Mouse (Mus musculus): ENCODE results near the gene Wnt5b.
A peak's percentile ranks its signal among the peaks of the same experiment; 100 is the strongest.

Wnt5b gene

DNA sequence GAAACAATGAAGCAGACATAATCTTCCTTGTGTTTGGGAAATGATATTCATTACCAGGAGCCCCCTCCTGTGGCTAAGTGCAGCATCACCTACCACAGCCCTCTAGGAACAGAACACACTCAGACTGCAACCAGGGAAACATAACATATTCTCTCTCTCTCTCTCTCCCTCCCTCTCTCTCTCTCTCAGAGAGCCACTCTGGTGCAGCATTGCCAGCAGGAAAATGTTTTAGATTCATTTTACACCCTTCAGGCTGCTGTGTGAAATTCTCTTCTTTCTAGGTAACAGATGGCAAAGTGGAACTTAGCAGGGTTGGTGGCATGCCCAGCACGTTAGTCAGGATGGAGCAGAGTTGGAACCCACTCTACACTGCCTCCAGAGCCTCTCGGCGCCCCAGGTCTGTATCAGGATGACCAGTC lies 22.7 kb downstream of the Wnt5b start:
- DNase-seq: peak; percentile 26

DNA sequence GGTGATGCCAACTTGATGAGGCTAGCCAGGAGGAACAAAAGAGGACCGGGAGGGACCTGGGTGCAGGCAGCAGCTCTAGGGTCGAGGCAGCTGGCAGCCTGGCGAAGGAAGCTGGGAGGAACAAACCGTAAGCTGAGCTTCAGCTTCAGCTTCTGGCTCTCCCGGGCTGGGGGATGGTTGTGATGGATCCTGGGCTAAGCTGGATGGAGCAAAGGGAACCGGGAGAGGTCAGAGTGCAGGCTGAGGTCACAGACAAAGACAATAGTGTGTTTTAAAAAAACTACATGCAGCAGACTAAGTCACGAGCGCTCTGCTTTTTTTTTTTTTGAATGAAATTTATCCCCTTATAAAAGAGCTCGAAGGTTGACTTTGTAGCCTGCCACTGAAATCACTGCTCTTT lies 23.4 kb downstream of the Wnt5b start:
- DNase-seq: no peak

DNA sequence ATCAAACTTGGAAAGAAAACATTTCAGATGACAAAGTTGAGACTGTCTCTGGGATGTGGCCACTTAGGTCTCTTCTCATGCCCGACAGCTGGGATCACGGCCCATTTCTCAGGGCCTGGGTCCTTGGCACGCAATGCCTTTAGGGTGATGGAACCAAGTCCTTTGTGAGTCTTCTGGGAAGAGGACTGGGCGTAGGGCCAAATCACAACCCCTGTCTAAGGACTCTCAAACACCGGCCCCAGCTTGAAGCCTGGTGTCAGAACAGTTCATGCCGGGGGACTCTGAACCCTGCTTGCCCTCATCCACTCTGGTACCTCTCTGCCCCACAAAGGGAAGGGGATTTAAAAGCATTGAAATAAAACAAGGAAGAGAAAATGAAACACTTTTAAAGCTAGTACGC lies 30.1 kb downstream of the Wnt5b start:
- no peak for DNase-seq

DNA sequence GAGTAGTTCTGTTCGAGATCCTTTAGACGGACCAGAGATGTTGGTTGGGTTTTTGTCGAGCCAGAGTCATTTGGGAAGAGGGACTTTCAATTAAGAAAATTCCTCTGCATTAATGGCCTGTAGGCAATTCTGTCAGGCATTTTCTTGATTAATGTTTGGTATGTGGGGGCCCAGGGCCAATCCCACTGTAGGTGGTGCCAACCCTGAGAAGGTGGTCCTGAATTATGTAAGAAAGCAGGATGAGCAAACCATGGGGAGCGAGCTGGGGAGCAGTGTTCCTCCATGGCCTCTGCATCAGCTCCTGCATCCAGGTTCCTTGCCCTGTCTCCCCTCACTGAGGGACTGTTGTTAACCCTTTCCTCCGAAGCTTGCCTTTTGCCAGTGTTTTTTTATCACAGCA lies 30.7 kb downstream of the Wnt5b start:
- no peak for DNase-seq

DNA sequence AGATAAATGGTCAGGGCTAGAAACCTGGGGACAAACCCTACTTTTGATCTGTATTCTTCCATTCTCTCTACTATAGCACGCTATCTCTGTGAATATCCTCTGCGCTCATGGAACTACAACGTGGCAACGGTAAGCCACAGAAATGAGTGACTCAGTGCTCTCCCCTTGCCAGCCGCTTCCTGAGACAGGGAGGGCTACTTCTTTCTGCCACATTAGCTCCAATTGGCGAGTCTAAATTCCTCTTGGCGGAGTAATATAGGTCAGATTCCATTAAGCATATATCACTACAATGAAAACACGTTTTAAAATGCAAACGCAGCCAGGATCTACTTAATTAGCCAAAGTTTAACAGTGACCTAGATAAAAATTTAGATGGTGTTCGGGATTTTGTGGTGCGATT lies 31.4 kb downstream of the Wnt5b start:
- DNase-seq: no peak

DNA sequence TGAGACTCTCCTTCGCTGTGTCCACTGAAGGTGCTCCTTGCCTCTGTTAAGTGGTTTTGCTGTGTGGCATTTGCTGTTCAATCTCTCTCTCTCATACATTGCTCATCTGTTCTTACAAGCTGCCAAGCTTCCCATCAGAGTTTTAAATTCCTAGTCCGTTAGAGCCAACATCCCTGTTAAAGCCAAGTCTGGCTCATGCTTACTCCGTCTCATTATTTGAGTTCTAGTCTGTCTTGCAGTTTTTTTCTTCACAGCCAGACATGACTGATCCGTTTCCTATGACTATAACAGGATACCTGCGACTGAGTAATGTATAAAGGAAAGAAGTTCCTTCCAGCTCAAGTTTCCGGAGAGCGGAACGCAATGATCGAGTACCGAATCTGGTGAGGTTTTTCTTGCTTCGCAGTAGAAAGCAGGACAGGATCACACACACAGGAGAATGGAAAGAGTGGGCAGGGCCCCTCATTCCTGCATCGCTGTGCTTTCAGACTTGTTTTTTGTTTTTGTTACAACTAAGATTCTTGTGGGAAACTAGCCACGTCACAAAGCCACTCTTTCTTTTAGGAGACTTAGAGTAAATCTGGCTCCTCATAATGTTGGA lies 34.6 kb downstream of the Wnt5b start:
- no peak for DNase-seq

DNA sequence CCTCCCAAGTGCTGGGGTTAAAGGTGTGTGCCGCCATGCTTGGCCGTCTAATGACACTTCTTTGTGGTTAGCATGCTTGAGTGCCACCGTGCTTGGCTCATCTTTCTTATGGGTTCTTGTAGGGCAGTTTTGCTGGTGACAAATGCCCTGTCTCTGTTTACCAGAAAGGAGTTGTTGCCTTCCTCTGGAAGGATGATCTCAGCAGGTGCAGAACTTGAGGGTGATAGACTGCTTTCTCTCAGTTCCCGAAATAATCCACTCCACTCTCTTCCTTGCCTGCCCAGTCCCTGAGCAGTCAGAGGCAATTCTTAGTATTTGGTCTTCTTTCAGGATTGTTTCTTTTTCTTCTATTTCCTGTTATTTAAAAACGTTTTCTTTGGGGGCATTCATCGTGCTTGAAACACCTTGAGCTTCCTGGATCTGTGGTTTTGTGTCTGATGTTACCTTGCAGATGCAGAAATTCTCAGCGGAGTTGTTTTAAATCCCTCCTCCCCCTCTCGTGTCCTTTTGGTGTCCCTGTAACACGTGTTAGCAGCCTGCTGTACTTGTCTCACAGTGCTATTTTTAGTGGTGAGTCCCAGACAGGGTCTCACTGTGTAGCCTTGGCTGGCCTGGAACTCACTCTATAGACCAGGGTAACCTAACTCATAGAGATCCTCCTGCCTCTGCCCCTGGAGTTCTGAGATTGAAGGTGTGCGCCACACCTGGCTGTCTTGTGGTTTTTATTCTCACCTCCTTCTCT lies 35.3 kb downstream of the Wnt5b start:
- DNase-seq: no peak

DNA sequence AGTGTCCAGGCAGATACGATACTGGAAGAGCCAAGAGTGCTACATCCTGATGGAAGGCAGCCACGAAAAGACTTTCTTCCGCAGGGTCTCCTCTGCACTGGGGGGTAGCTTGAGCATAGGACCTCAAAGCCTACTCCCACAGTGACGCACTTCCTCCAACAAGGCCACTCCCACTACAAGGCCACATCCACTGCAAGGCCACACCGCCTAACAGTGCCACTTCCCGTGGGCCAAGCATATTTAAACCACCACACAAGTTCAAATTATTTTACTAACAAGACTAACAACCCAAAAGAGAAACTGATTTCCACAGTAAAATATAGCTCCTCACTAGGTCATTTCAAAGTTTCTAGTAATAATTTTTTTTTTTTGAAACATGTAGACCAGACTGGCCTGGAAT lies 35.9 kb downstream of the Wnt5b start:
- no peak for DNase-seq

DNA sequence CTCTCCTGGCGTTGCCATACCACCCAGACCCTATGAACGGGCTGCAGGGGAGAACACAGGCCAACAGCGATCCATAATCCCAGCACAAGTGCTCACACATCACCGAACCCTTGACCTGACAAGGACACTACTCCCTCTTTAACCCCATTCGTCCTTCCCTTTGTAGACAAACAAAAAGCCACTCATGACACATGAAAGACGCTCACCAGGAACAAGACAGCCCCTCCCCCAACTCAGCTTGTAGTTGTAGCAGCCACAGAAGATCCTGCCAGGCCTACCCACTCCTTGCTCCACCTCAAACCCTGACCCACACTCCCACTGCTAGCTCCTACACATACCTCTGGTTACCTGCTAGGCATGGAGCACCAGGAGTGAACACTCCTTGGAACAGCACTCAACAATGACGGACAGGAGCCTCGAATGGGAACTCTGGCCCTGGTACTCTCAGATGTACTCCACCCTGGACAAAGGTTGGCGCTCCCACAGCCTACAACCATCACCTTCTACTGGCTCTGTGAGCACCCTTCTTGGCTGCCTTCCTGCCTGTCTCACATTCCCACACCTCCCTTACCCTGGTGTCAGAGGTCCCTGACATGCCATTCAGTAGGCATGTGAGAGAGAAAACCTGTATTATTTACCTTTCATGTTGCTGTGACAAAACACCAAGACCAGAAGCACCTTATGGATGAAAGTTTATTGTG lies 38.5 kb downstream of the Wnt5b start:
- DNase-seq: no peak

DNA sequence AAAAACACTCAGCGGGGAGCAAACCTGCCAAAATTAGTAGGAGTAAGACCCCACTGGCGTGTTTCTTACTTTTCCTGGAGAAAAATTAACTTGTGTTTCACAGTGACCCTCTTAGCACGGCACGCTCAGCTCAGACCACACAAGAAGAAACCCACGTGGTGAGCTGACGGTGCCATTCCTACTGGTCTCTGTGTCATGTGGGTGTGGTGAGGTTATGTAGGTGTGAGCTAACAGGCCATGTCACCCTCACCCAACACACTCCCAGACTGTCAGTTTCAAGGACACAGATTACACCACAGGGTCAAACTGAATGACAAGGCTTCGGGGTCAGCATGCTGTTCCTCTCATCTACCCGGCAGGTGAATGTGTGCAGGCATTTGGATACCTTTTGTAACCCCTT lies 39.4 kb downstream of the Wnt5b start:
- no peak for DNase-seq

DNA sequence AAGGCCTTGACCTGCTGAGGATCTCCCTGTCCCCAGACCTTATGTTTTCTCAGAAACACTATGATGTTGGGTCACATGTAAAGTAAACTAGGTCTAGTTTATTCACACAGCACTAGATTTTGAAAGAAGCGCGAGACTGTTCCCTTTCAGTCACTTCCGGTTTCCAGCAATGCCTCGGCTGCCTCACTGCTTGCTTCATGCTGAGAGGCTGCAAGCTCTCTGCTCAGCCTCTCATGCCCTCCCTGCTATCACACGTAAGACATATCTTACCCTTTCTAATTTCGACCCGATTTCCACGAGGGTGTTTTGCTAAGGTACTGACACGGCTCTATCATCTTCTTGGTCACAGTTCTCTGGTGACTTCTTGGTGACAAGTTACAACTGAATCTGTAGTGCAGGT lies 42.1 kb downstream of the Wnt5b start:
- no peak for DNase-seq

DNA sequence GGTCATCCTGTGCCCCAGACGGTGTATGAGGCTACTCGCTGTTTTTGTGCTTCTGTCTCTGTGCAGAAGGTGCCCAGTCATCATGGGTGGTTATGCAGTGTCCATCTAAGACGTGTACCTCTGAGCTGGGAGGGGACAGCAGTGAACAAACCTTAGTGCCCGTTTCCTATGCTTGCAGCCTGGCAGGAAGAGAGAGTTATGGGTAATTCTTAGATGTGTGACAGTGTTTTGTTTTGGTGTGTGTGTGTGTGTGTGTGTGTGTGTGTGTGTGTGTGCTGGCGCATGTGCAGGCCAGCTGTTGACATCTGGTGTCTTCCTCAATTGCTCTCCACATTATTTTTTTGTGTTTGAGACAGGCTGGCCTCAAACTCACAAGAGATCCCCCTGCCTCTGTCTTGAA lies 44.1 kb downstream of the Wnt5b start:
- no peak for DNase-seq

DNA sequence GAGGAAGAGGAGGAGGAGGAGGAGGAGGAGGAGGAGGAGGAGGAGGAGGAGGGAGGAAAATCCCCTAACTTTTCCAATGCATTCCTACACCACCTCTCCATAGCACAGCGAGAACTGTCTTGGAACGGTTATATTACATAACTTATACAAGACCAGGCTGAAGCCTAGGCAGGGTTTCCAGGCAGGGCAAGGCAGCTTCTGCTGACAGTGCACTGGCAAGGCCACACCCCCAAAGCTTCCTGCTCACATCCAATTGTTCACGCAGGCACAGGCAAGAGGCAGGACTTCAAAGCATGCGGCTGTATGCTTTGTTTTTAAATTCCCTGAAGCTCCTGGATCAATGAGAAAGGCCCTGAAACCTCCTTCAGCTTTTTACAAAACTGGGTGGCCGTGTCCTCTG lies 44.9 kb downstream of the Wnt5b start:
- no peak for DNase-seq

DNA sequence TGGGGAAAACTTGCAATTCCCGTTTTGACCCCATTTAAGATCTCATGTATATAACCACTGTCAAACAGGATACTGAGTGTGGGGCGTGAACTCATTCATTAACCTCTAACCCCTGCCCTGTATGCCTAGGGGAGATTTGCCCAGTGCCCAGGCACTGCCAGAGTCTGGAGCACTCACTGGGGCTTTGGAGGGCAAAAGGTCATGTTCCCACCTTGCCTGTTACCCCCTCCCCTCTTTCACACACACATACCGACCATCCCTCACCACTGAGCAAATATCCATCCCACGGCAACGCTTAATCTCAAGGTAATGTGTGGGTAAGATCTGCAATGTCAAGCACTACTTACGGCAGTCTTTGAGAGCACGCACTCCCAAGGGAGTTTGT lies 51.5 kb downstream of the Wnt5b start:
- DNase-seq: no peak

DNA sequence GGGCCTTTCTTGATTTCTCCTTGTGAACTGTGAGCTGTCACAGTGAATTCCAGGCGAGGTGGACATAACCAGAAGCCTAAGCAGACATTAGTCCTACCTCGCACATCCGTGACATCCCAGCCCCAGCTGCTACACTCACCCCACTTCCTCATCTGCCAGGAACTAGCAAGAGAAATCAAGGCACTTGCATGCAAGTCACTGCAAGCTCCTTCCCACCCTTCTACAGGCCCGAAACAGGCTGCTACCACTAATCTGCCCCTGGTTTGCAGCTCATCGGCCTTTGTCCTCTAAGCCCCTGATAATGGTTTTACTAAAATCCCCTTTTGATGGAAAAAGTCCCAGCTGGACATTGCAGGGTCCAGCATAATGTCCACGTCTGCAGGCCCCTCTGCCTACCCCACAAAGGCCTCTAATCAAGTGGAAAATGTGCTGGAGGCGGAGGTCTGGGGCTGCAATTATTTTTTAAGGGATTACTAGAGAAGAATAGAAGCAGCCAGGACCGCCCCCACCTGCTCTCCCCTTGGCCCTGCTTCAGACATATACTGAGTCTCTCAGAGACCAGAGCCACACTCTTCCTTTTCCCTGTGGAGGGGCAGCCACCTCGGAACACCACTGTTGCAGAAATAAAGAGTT lies 52.0 kb downstream of the Wnt5b start:
- DNase-seq: no peak

DNA sequence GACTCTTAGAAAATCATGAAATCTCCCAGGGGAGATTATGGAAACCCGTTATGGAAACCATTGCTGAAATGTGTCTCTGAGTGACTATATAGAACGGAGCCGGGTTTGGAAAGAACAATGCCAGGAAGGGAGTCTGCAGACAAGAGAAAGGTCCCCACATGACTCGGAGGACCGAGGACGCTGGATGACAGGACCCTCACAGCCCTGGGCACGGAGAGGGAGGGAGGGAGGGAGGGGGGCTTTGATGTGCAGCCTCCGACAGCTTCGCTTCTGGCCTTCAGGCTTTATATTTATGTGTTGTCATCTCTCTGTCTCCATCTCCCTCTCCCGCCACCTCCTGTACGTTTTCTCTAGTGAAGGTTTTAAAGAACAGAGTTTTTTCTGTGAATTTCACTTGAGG lies 53.1 kb downstream of the Wnt5b start:
- no peak for DNase-seq

DNA sequence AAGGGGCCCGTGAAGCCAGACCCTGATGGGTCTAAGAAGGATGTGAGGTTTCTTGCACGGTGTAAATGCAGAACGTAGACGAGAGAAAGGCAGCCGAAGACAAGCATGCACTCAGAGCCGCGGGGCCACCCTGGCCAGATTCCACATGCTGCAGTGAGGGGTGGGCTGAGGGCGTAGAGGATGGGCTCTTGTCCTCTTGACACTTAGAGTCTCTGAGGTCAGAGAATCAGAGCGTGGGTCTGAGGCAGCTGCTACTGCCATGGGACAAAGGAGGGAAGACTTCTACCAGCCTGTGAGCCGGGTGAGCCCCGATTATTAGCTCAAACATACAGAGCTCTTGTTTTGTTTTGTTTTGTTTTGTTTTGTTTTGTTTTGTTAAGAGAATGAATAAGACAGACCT lies 53.6 kb downstream of the Wnt5b start:
- no peak for DNase-seq

DNA sequence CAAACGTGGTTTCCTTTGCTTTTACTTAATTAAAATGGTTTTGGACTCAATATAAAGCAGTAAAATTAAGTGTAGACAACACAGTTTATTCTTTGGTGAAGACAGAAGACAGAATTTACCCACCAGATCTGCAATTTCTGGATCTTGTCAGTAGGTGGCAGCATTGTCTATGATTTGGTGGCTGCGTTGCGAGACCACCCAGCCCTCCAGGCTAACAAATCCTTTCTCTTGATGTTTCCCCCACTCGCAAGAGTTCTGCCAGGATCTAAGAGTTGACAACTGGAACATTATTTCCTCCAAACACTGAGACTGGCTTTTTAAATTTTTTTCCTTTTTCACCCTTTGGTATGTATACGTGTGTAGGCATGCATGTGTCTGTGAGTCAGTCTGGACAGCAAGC lies 54.4 kb downstream of the Wnt5b start:
- DNase-seq: no peak

DNA sequence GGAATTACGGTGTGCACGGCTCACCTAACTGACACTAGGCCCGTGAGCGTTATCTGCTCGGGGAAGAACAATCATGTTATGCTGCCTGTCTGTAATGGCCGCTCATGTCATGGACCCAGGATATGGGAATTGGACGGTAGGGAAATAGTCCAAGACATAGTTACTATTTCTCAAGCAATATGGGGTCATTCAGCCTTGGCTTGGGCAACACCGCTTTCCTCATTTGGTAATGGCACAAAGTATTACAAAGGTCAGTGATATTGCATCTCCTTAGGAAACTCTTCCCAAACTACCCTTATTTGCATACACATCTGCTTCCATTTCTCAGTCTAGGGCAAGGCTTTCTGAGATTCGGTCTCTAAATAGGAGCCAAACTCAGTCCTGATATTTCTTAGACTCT lies 56.5 kb downstream of the Wnt5b start:
- no peak for DNase-seq

DNA sequence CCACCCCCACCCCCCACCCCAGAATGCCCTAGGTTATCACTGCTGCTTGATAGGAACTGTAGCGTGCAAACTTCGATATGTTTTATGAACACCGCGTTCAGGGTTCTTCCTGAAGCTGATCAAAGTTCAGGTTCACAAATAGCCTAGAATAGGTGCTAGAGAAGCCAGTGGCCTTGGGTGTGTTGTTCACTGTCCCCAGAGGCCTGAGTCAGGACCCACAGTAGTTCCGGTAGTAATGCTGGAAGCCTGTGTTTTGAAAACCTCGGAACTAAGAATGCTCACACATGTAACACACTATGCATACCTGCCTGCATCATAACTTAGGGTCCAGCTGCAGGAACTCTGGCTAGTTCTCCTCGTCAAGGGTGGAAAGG lies 57.1 kb downstream of the Wnt5b start:
- DNase-seq: no peak

DNA sequence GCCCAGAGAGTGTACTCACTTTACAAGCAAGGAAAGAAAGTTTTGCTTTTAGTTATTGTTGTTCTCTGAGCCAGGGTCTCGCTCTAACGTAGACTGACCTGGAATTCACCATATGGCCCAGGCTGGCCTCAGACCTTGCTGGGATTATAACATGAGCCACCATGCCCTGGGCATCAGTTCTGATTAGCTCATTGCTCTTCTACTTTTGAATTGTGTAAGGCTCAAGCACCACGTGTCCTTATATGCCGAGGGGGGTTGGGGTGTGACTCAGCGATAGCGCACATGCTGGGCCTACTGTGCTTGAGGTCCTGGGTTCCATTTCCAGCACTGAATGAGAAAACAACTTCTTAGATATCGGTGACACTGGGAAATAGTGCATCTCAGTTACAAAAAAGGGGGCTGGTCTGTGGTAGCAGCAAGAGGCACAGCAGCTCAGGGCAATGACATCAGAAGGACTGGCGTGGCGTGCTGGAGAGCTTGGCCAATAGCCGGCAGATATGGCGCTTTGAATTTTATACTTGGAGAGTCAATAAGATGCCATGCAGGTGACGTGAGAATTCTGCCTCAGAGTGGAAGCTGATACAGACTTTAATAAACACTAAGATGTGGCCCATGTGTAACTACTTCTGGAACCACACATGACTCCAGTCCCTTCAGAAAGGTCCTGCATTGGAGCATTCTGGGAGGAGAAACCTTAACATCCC lies 57.6 kb downstream of the Wnt5b start:
- DNase-seq: no peak

DNA sequence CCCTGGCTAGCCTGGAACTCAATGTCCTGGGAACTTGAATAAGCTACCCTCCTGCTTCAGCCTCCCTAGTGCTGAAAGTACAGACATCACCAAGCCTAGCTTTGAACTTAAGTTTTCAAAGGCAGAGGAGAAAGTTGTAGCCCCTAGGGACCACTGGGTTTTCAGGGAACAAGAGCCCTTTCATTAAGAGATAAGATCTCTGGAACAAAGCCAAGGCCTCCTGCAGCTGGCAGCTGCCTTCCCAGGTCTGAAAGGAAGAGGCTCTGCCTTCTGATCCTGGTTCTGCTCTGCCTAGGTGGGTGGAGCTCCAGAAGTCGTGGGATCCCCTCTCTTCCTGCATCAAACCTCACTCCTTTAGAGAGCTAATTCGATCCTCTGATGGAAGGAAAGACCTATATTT lies 58.7 kb downstream of the Wnt5b start:
- no peak for DNase-seq

DNA sequence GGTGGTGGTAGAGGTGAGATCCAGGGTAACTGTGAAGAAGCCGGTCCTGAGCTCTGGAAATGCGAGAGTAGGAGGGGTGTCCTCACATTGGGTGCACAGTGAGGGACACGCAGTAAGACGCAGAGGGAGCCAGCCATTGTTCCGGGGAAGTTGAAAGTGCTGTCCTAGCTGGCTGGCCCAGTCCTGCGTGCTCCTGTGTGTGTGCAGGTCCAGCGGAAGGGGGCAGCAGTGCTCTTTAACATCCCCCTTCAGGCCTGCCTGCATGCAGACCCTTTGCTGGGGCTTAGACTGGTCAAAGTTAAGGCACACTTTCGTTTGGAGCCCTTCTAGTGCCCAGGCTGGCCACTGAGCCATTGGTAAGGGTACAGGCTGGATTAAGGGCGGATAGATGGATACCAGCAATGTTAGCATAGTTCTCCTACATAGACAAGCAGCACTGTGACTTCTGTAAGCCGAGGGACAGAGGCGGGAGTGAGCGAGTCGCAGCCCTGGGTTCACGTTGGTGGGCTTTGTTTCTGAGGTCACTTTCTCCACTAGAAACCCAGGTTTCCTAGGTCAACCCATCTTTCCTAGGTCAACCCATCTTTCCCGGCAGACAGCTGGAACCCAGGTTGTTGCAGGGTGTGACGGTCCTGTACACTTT lies 61.1 kb downstream of the Wnt5b start:
- DNase-seq: no peak

Data from cerebellum, adult 11-12 months (tissue).